Mouse (Mus musculus) liver, postnatal 0 days (tissue): ENCODE measurements at regions not wholly inside any gene's neighbourhood (a gene's known extent, or its start where the extent isn't known, plus 50 kb on each side); places are given as distances from the start of the nearest gene placed in this dataset.

Experiments used
- ATAC-seq: fragments of 200-750 bp; cut with Nextera tagmentation; 2 replicates; pipeline ENCODE4 v1.8.0; 2017; ENCODE audit warnings: mild to moderate bottlenecking, moderate library complexity
- DNase-seq: peaks from one replicate; pipeline ENCODE4 v3.0.0-alpha.2; 2016
- H3K27ac ChIP-seq: fragments of 300-500 bp; sonication (generic); 2 replicates; pipeline ENCODE4 v1.5.1; 2014; ENCODE audit warnings: antibody characterized with exemption, moderate library complexity, mild to moderate bottlenecking, low read depth
- H3K27me3 ChIP-seq: fragments of 300-500 bp; sonication (generic); 2 replicates; pipeline ENCODE4 v1.6.1; 2014; ENCODE audit warnings: low read length, control low read depth, mixed read lengths; ENCODE audit not compliant: insufficient read depth
- H3K36me3 ChIP-seq: fragments of 300-500 bp; sonication (generic); replicated peaks from 2 replicates; pipeline ENCODE4 v1.6.1; 2014; ENCODE audit warnings: mild to moderate bottlenecking, control low read depth, low read length, moderate library complexity, mixed read lengths; ENCODE audit not compliant: insufficient read depth
- H3K4me1 ChIP-seq: fragments of 300-500 bp; sonication (generic); 2 replicates; pipeline ENCODE4 v1.6.1; 2014; ENCODE audit warnings: antibody characterized with exemption, mild to moderate bottlenecking, control low read depth; ENCODE audit not compliant: insufficient read depth
- H3K4me2 ChIP-seq: fragments of 300-500 bp; sonication (generic); 2 replicates; pipeline ENCODE4 v1.6.1; 2014; ENCODE audit warnings: low read depth, mild to moderate bottlenecking, low read length, moderate library complexity, mixed read lengths
- H3K4me3 ChIP-seq: fragments of 300-500 bp; sonication (generic); 2 replicates; pipeline ENCODE4 v1.5.1; 2014; ENCODE audit warnings: low read depth, low read length
- H3K9ac ChIP-seq: fragments of 300-500 bp; sonication (generic); replicated peaks from 2 replicates; pipeline ENCODE4 v1.6.1; 2014; ENCODE audit warnings: mild to moderate bottlenecking, moderate library complexity
- H3K9me3 ChIP-seq: fragments of 300-500 bp; sonication (generic); 2 replicates; pipeline ENCODE4 v1.6.1; 2016; ENCODE audit warnings: mild to moderate bottlenecking, control low read depth, low read length, mixed read lengths
- CTCF ChIP-seq: sonication (generic); IDR thresholded peaks from 2 replicates; pipeline ENCODE4 v1.5.1; 2016; ENCODE audit warnings: antibody characterized with exemption, low read depth
- EP300 ChIP-seq: IDR thresholded peaks from 2 replicates; pipeline ENCODE4 v1.6.1; 2016; ENCODE audit warnings: antibody characterized with exemption, low read depth, mild to moderate bottlenecking
- WGBS: fragments of 180-500 bp; shearing (Covaris S2); extraction: QIAGEN DNeasy Blood & Tissue Kit; methylation state at CpG from one replicate; pipeline ENCODE4 v1.1.7; 2014; ENCODE audit not compliant: insufficient replicate concordance; 5-methylcytosine and 5-hydroxymethylcytosine counted together

DNA sequence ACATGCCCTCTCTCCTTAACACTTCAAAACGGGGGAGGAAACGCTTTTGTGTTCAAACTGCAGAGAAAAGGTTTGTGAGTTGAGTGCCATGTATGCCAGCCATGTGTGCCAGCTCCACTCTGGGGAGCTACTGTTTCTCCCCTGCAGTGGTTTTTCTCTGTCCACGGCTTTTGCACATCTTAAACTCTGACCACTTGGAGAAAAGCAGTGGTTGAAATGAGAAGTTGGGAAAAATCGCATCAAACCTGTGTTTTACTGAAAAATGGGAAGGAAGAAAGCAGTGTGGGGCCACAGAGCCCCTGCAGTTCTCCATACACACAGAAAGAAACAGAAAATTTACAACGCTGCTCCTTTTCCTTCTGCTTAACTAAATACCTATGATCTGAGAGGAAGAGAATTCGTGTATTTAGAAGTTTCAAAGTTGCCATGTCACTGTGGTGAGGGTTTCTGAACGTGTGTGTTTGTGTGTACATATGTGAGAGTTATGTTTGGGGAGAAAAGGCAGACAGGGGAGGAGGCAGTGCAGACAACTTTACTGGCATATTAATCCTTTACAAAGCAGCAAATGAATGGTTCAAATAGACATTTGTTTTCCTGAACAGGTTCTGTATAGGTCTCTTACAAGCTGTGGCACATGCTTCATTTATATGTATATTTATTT is 160.1 kb upstream of the Tmem161b start:
- Histone ChIP-seq H3K9ac (no peak overlapping the region), H3K4me3 (no peak overlapping the region), H3K27me3 (no peaks in the 10 kb centered on the region), H3K4me1 (no peaks in the 10 kb centered on the region), H3K9me3 (no peaks in the 10 kb centered on the region), H3K4me2 (no peak overlapping the region), H3K27ac (no peak overlapping the region), H3K36me3 (no peaks in the 10 kb centered on the region)
- ATAC-seq: no peak
- DNase-seq: no peak
- TF ChIP-seq CTCF: no peak
- TF ChIP-seq EP300: no peak
- 16% methylated on average over 7 of the region's 7 CpGs for WGBS

DNA sequence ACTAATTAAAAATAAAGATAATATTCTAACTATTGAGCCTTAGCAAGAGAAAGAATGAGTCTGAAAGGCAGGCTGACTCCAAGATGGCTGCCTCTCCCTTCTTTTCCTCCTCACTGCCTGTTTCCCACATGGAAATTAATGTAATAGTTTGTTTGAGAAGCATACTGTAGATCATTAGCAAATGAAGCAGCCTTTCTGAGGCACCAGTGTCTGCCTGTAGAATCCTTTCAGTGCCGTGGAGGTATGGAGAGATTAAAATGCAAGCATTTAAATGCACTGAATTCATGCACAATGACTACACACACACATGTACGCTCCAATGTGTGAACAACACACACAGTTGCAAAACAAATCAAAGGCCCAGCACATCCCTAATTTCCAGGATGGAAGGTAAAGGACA is 159.5 kb upstream of the Tmem161b start:
- Histone ChIP-seq H3K4me1 (no peaks in the 10 kb centered on the region), H3K27ac (no peak overlapping the region), H3K4me2 (no peak overlapping the region), H3K9me3 (no peaks in the 10 kb centered on the region), H3K4me3 (no peak overlapping the region), H3K36me3 (no peaks in the 10 kb centered on the region), H3K27me3 (no peaks in the 10 kb centered on the region), H3K9ac (no peak overlapping the region)
- WGBS: 78% methylated on average over 2 of the region's 2 CpGs
- DNase-seq: no peak
- TF ChIP-seq EP300 (no peak), CTCF (no peak)
- ATAC-seq: no peak

DNA sequence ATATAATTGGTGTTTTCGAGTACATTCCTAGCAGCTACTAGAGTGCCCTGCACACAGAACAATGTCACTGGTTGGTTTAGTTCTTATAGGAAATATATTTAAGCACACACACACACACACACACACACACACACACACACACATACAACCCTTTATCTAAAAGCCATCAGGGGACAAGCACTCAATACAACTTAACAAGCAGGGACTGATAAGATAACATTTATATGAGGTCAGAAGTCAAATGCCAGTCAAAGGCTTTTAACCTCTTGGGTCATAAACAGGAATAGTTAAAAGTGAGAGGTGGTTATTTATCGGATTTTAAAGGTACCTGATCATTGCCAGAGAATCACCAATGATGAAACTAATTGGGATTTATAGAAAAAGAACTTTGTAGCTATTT is 158.7 kb upstream of the Tmem161b start:
- TF ChIP-seq EP300: no peak
- ATAC-seq (no peak), DNase-seq (no peak)
- 50% methylated on average over 2 of the region's 2 CpGs for WGBS
- Histone ChIP-seq H3K4me1 (no peaks in the 10 kb centered on the region), H3K36me3 (no peaks in the 10 kb centered on the region), H3K4me3 (no peak overlapping the region), H3K4me2 (no peak overlapping the region), H3K27ac (no peak overlapping the region), H3K9ac (no peak overlapping the region), H3K9me3 (no peaks in the 10 kb centered on the region), H3K27me3 (no peaks in the 10 kb centered on the region)

DNA sequence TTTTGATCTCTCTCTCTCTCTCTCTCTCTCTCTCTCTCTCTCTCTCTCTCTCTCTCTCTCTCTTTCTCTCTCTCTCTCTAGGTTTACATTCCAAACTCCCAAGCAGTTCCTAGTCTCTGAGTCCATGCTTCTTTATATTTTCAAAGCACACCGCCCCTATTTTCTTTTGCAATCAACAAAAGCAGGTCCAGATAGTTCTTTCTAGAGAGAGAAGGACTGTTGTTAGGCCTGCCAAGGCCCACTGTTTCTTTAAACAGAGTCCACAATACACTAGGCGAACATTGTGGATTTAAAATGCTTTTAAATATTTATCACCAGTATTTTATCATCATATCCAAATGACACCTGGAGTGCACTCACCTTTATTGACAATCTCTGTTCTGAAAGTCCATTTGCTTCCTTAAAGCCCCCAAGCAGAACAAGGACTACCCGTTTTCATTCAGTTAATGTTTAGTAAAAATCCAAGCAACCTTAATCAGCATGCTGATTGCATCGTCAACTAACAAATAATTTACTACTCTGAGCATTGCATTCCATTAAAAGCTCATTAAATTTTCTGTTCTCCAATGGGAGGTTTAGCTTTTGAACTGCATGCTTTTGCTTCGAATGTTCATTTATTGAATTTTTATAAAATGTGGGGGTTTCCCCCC is 157.7 kb upstream of the Tmem161b start:
- ATAC-seq (no peak), DNase-seq (no peak)
- H3K27me3 ChIP-seq: no peaks in the 10 kb centered on the region
- no peaks in the 10 kb centered on the region for H3K4me1 ChIP-seq
- no peak overlapping the region for H3K4me2 ChIP-seq
- no peaks in the 10 kb centered on the region for H3K9me3 ChIP-seq
- no peak overlapping the region for H3K27ac ChIP-seq
- no peak overlapping the region for H3K9ac ChIP-seq
- 56% methylated on average over 5 of the region's 5 CpGs for WGBS
- no peaks in the 10 kb centered on the region for H3K36me3 ChIP-seq
- TF ChIP-seq EP300: no peak
- TF ChIP-seq CTCF: no peak
- no peak overlapping the region for H3K4me3 ChIP-seq

DNA sequence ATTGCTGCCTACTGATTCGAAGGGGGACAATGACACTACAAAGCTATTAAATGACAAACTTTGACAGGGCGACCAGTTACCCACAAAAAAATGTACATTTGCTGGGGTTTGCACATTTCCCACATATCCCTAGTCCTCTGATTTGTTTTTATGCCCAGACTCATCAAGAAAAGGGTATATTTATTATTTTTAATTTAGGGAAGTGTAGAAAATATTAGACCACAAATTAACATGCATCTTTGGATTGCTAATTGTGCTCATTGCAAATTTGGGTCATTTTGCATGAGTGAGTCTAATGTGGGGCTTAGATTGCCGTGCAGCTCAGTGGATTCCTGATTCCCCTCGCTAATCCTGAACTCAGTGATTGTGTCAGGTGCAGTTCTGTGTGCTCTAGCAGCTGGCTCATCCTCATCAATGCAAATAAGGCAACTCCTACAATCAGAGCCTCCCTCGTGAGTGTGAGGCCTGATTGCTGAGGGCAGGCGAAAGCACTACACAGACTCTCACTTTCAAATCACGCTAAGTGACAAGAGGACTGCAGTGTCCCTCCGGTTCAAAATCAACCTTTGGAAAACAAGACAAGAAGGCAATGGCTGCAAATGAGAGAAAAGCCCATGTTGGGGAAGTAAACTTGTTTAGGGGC is 156.7 kb upstream of the Tmem161b start:
- H3K9ac ChIP-seq: no peak overlapping the region
- 50% methylated on average over 8 of the region's 8 CpGs for WGBS

DNA sequence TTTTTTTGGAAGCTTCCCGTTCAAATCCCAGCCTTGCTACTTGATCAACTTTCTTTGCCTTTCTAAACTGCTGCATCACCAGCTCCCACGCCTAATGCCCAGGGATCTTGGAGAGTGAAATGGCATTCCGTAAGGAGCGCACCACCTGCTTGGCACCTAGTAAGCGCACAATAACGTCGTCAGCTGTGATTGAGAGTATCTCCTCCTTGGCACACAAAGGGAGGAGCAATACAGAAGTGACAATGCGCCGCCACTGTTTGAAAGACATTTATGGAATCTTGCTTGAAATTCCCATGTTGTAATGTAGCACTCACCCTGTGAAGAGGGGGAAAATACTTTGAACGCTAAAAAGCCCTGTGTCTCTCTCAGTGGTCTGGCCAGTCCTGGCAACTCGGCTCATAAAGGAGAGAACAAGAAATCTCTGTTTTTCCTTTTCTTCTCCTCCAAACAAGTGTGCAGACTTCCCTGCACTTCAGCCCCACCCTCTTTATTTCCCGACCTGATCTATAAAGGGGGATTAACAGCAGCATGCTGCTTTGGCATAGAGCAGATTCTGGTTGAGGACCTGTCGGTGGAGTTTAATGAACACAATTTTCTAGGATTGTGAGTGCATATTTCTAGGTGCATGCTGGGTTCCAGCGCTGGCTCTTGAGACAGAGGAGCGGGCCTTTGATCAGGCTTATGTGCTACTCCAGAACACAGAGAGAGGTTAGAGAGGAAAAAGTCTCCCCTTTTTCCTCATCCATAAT is 155.7 kb upstream of the Tmem161b start:
- H3K9ac ChIP-seq: no peak overlapping the region
- H3K4me2 ChIP-seq: no peak overlapping the region
- H3K36me3 ChIP-seq: no peaks in the 10 kb centered on the region
- no peak for DNase-seq
- no peak overlapping the region for H3K4me3 ChIP-seq
- no peaks in the 10 kb centered on the region for H3K9me3 ChIP-seq
- H3K27me3 ChIP-seq: no peaks in the 10 kb centered on the region
- H3K4me1 ChIP-seq: no peaks in the 10 kb centered on the region
- 58% methylated on average over 15 of the region's 15 CpGs for WGBS
- no peak overlapping the region for H3K27ac ChIP-seq
- TF ChIP-seq EP300: no peak
- TF ChIP-seq CTCF: no peak
- no peak for ATAC-seq

More for the DNA sequence above, 156.7 kb upstream of the Tmem161b start:
- no peaks in the 10 kb centered on the region for H3K27me3 ChIP-seq
- no peaks in the 10 kb centered on the region for H3K9me3 ChIP-seq
- no peaks in the 10 kb centered on the region for H3K4me1 ChIP-seq
- ATAC-seq (no peak), DNase-seq (no peak)
- TF ChIP-seq CTCF (no peak), EP300 (no peak)
- H3K4me3 ChIP-seq: no peak overlapping the region
- H3K36me3 ChIP-seq: no peaks in the 10 kb centered on the region
- H3K27ac ChIP-seq: no peak overlapping the region
- no peak overlapping the region for H3K4me2 ChIP-seq
